Mouse (Mus musculus) CH12.LX (cell line): Measurements from ENCODE around the gene Fbxo10.

Source experiments
- CTCF ChIP-seq, 2 experiments: IDR thresholded peaks in 1 of 2; conservative IDR thresholded peaks in 1 of 2; 2 replicates each; pipeline ENCODE4 v1.5.1; 2011 to 2012; ENCODE audit warnings: low read depth in 2 of 2, low read length in 2 of 2, improper control_type of control experiment in 1 of 2, inconsistent platforms in 1 of 2, mild to moderate bottlenecking in 1 of 2, moderate library complexity in 1 of 2
- GABPA ChIP-seq: IDR thresholded peaks from 2 replicates; pipeline ENCODE4 v1.6.1; 2012; ENCODE audit warnings: low read depth, low read length, improper control_type of control experiment, inconsistent platforms; ENCODE audit not compliant: insufficient replicate concordance
- KAT2A ChIP-seq: IDR thresholded peaks from 2 replicates; pipeline ENCODE4 v1.6.1; 2012; ENCODE audit warnings: low read length, improper control_type of control experiment, inconsistent platforms; ENCODE audit not compliant: insufficient replicate concordance
- MAX ChIP-seq: IDR thresholded peaks from 2 replicates; pipeline ENCODE4 v1.6.1; 2011; ENCODE audit warnings: low read length, improper control_type of control experiment
- MAZ ChIP-seq: IDR thresholded peaks from 2 replicates; pipeline ENCODE4 v1.6.1; 2012; ENCODE audit warnings: low read depth, mild to moderate bottlenecking, inconsistent platforms, low read length, improper control_type of control experiment, moderate library complexity
- MXI1 ChIP-seq: IDR thresholded peaks from 2 replicates; pipeline ENCODE4 v1.6.1; 2011; ENCODE audit warnings: mild to moderate bottlenecking, low read depth, low read length, improper control_type of control experiment
- MYC ChIP-seq: IDR thresholded peaks from 2 replicates; pipeline ENCODE4 v1.6.1; 2011; ENCODE audit warnings: low read depth, mild to moderate bottlenecking, improper control_type of control experiment, low read length
- POLR2A ChIP-seq: IDR thresholded peaks from 2 replicates; pipeline ENCODE4 v1.6.1; 2011; ENCODE audit warnings: low read depth, mild to moderate bottlenecking, improper control_type of control experiment, low read length
- ZC3H11A ChIP-seq: IDR thresholded peaks from 2 replicates; pipeline ENCODE4 v1.6.1; 2012; ENCODE audit warnings: low read depth, mild to moderate bottlenecking, inconsistent platforms, low read length, improper control_type of control experiment
- ZKSCAN1 ChIP-seq: IDR thresholded peaks from 2 replicates; pipeline ENCODE4 v1.6.1; 2012; ENCODE audit warnings: low read depth, inconsistent platforms, low read length, improper control_type of control experiment, borderline replicate concordance

GRCm38 (mm10) chr4:45047286-45047887, 37.0 kb downstream of the Fbxo10 start:
- TF ChIP-seq CTCF (conservative IDR thresholded peaks at IDR 0.05 in 1 of 2, IDR thresholded peaks at IDR 0.05 in 1 of 2; ENCODE audit: low read depth in 2 of 2, low read length in 2 of 2), result no peak
- no peak for TF ChIP-seq MXI1
- TF ChIP-seq POLR2A, result no peak
- no peak for TF ChIP-seq KAT2A
- no peak for TF ChIP-seq MAX
- TF ChIP-seq ZKSCAN1, result no peak
- no peak for TF ChIP-seq GABPA
- TF ChIP-seq MYC, result no peak
- no peak for TF ChIP-seq ZC3H11A
- TF ChIP-seq MAZ, result no peak
